Mouse (Mus musculus): Measurements from ENCODE around the gene Adam19.
"Not testable (repeated sequence)": the region's sequence is repeated elsewhere in the genome, so short reads cannot be mapped to it uniquely, and the experiment has no call there.

Gene Adam19

GRCm38 (mm10) chr11:46055896-46056769 is at the start of gene Adam19:
Adam19 (plus strand) TSS chr11:46055992.
- DNase-seq (ENCODE audit: low read depth): peak; percentile 87

GRCm38 (mm10) chr11:46016061-46016460 is 39.7 kb upstream of the Adam19 start:
- peak; percentile 93 for DNase-seq (ENCODE audit: low read depth)

GRCm38 (mm10) chr11:46020246-46020645 is 35.5 kb upstream of the Adam19 start:
- DNase-seq (ENCODE audit: low read depth): no peak

- DNase-seq (ENCODE audit: low read depth): no peak
Observed at GRCm38 (mm10) chr11:46021850-46022249, 33.9 kb upstream of the Adam19 start.

- DNase-seq (ENCODE audit: low read depth): no peak
Observed at GRCm38 (mm10) chr11:46022983-46023382, 32.8 kb upstream of the Adam19 start.

GRCm38 (mm10) chr11:46025962-46026392 is 29.8 kb upstream of the Adam19 start:
- DNase-seq (ENCODE audit: low read depth): peak; percentile 95

- peak; percentile 56 for DNase-seq (ENCODE audit: low read depth)
Observed at GRCm38 (mm10) chr11:46027952-46028814, 27.6 kb upstream of the Adam19 start.

GRCm38 (mm10) chr11:46029485-46029884 is 26.3 kb upstream of the Adam19 start:
- DNase-seq (ENCODE audit: low read depth): no peak

- DNase-seq (ENCODE audit: low read depth): no peak
Observed at GRCm38 (mm10) chr11:46030026-46030425, 25.8 kb upstream of the Adam19 start.

GRCm38 (mm10) chr11:46031470-46031869 is 24.3 kb upstream of the Adam19 start:
- DNase-seq (ENCODE audit: low read depth): peak; percentile 22

GRCm38 (mm10) chr11:46032956-46033355 is 22.8 kb upstream of the Adam19 start:
- peak; percentile 11 for DNase-seq (ENCODE audit: low read depth)

- no peak for DNase-seq (ENCODE audit: low read depth)
Observed at GRCm38 (mm10) chr11:46036374-46036773, 19.4 kb upstream of the Adam19 start.

- no peak for DNase-seq (ENCODE audit: low read depth)
Observed at GRCm38 (mm10) chr11:46038901-46039300, 16.9 kb upstream of the Adam19 start.

GRCm38 (mm10) chr11:46039335-46039734 is 16.5 kb upstream of the Adam19 start:
- peak; percentile 64 for DNase-seq (ENCODE audit: low read depth)

GRCm38 (mm10) chr11:46040841-46041556 is 14.8 kb upstream of the Adam19 start:
- no peak for DNase-seq (ENCODE audit: low read depth)

GRCm38 (mm10) chr11:46041607-46042267 is 14.1 kb upstream of the Adam19 start:
- DNase-seq (ENCODE audit: low read depth): no peak

- DNase-seq (ENCODE audit: low read depth): no peak
Observed at GRCm38 (mm10) chr11:46044781-46045180, 11.0 kb upstream of the Adam19 start.

- DNase-seq (ENCODE audit: low read depth): no peak
Observed at GRCm38 (mm10) chr11:46047264-46047663, 8.5 kb upstream of the Adam19 start.

GRCm38 (mm10) chr11:46052105-46052659 is 3.6 kb upstream of the Adam19 start, which contains the start of gene Gm12166:
Gm12166 (minus strand) TSS chr11:46052321.
- peak; percentile 65 for DNase-seq (ENCODE audit: low read depth)

- not testable (repeated sequence) for DNase-seq (ENCODE audit: low read depth)
Observed at GRCm38 (mm10) chr11:46053457-46053856, 2.3 kb upstream of the Adam19 start.

GRCm38 (mm10) chr11:46054311-46054710 is 1.5 kb upstream of the Adam19 start:
- no peak for DNase-seq (ENCODE audit: low read depth)
